Mouse (Mus musculus) inflammation-experienced regulatory T-cells, adult 6 months (primary cell): Measurements from ENCODE around the gene Fbxo24. TPM values are rescaled to one million over a fixed set of nuclear protein-coding genes. Genes with fewer than 3 reads are reported as not detected.

ENCODE experiments used
- polyA plus RNA-seq, 3 experiments: library from polyadenylated mRNA; unstranded; fragments of 100-300 nt; shearing (Covaris generic); gene quantifications; one replicate each; pipeline ENCODE4 v1.2.1; 2017

The Fbxo24 gene
- polyA plus RNA-seq, 3 experiments from 2014 or later: 0.33 to 0.67 TPM; not detected in 1

Other genes starting within 250 kb of the Fbxo24 start
- gene Zan, start 151.9 kb downstream of the Fbxo24 start, polyA plus RNA-seq: under 1 TPM; 0.19 to 0.55 (median 0.24) TPM
- gene Pop7, start 126.5 kb downstream of the Fbxo24 start, polyA plus RNA-seq: 10 to 100 TPM; 51.1 to 61.5 (median 59.1) TPM
- 10 to 100 TPM; 14.0 to 33.6 (median 31.4) TPM for gene Gigyf1, start 110.5 kb downstream of the Fbxo24 start, polyA plus RNA-seq
- gene Epo, start 95.8 kb downstream of the Fbxo24 start, polyA plus RNA-seq: not detected
- gene Gnb2, start 95.5 kb downstream of the Fbxo24 start, polyA plus RNA-seq: 10 to 100 TPM; 63.1 to 85.4 (median 72.9) TPM
- gene Actl6b, start 75.5 kb downstream of the Fbxo24 start, polyA plus RNA-seq: not detected
- gene Tfr2, start 59.2 kb downstream of the Fbxo24 start, polyA plus RNA-seq: 1 to 10 TPM in 2 of 3 experiments, not detected in 1; 1.3 to 1.9 TPM
- 10 to 100 TPM; 24.5 to 34.8 (median 31.0) TPM for gene Mospd3, start 27.9 kb downstream of the Fbxo24 start, polyA plus RNA-seq
- gene Pcolce, start 15.2 kb downstream of the Fbxo24 start, polyA plus RNA-seq: under 1 TPM in 2 of 3 experiments, not detected in 1; 0.40 to 0.80 TPM
- gene Lrch4, start 119 bp upstream of the Fbxo24 start, polyA plus RNA-seq: 10 to 100 TPM; 57.9 to 66.2 (median 65.6) TPM
- gene Gm20605, start 173 bp upstream of the Fbxo24 start, polyA plus RNA-seq: 10 to 100 TPM in 2 of 3 experiments, 1 to 10 TPM in 1; 8.6 to 14.1 (median 13.3) TPM
- gene Sap25, start 12.3 kb upstream of the Fbxo24 start, polyA plus RNA-seq: 10 to 100 TPM; 18.2 to 49.8 (median 44.0) TPM
- gene Irs3, start 16.7 kb upstream of the Fbxo24 start, polyA plus RNA-seq: not detected
- 10 to 100 TPM; 16.1 to 21.7 (median 16.4) TPM for gene Agfg2, start 55.7 kb upstream of the Fbxo24 start, polyA plus RNA-seq
- gene Nyap1, start 112.6 kb upstream of the Fbxo24 start, polyA plus RNA-seq: under 1 TPM in 2 of 3 experiments, not detected in 1; 0.12 to 0.20 TPM
- gene Tsc22d4, start 116.7 kb upstream of the Fbxo24 start, polyA plus RNA-seq: 10 to 100 TPM; 43.3 to 83.4 (median 64.7) TPM
- gene Ppp1r35, start 149.8 kb upstream of the Fbxo24 start, polyA plus RNA-seq: 10 to 100 TPM in 1 of 3 experiments, 1 to 10 TPM in 2; 6.0 to 10.9 (median 6.5) TPM
- 10 to 100 TPM; 13.1 to 32.7 (median 29.8) TPM for gene Mepce, start 158.7 kb upstream of the Fbxo24 start, polyA plus RNA-seq
- 10 to 100 TPM in 2 of 3 experiments, 1 to 10 TPM in 1; 4.7 to 12.0 (median 11.0) TPM for gene Zcwpw1, start 158.8 kb upstream of the Fbxo24 start, polyA plus RNA-seq
- under 1 TPM in 2 of 3 experiments, not detected in 1; 0.19 to 0.79 TPM for gene Pilra, start 207.3 kb upstream of the Fbxo24 start, polyA plus RNA-seq
- under 1 TPM in 1 of 3 experiments, not detected in 2; 0.38 TPM for gene Pilrb1, start 229.1 kb upstream of the Fbxo24 start, polyA plus RNA-seq
- not detected for gene Pilrb2, start 242.8 kb upstream of the Fbxo24 start, polyA plus RNA-seq